Mouse (Mus musculus): Measurements from ENCODE around the gene Smarce1. TPM values are rescaled to one million over a fixed set of nuclear protein-coding genes. Genes with fewer than 3 reads are reported as not detected.

Gene Smarce1
- polyA plus RNA-seq, 1 experiment from 2014 or later = 186 TPM

DNA sequence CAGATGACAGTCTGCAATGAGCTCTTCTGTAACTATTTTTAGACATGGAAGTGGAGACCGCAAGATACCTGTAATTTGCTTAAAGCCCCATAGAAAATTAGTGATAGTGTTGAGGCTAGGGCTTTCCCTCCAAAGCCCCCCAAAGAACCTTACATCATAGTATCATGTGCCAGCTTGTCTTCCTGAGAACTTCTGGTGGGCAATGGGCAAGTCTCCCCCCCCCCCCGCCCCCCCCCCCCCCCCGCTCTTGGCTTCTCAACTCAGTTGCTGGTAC is 53.0 kb downstream of the Smarce1 start:
- Histone ChIP-seq H3K36me3 (no peaks in the 10 kb centered on the region), H3K9me3 (no peaks in the 10 kb centered on the region), H3K4me3 (replicated peaks) (no peak overlapping the region), H3K4me1 (replicated peaks) (no peaks in the 10 kb centered on the region), H3K27ac (no peak overlapping the region), H3K9ac (no peak overlapping the region), H3K4me2 (replicated peaks) (no peak overlapping the region), H3K27me3 (replicated peaks) (no peaks in the 10 kb centered on the region)
- WGBS = 54% methylated on average over 3 of the region's 3 CpGs
- ATAC-seq = no peak

DNA sequence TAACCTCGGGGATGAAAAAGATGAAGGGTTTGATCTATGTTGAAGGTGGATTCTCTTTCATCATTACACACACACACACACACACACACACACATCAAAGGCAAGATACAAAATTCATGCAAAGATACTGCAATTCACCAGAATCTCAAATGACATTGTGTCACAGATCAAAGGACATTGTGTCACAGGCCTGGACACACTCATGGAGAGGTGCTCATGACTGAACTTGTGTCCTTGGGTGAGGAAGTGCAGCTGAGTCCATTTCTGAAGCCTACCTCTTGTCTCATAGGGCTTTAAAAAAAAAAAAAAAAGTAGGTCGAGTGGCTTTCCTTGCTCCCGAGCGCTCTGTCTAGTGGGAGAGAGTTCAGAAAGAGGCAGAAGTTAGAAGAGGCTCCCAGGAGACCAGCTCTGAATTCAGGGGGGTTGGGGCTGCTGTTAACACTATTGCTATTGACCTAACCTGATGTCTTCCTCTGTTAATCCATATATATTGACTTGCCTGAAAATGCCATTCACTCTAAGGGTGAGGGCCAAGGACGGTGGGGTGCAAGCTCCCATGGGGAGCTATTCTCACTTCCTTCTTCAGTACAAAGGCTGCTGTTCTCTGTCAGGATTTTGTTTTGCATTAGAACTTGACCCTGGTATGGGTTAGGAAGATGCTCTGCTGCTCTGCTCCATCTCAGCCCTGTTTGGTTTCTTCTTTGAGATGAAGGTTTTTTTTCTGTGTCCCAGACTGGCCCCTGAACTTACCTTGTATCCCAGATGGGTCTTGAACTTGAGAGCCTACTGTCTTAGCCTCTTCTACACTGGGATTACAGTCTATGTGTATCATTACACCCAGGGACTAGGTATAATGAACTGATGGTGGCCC is 53.5 kb downstream of the Smarce1 start:
- H3K4me2 ChIP-seq (replicated peaks) = no peak overlapping the region
- 60% methylated on average over 5 of the region's 5 CpGs for WGBS
- no peak for ATAC-seq
- no peak overlapping the region for H3K9ac ChIP-seq
- no peaks in the 10 kb centered on the region for H3K9me3 ChIP-seq
- no peaks in the 10 kb centered on the region for H3K27me3 ChIP-seq (replicated peaks)
- no peak overlapping the region for H3K4me3 ChIP-seq (replicated peaks)
- no peaks in the 10 kb centered on the region for H3K36me3 ChIP-seq
- H3K27ac ChIP-seq = no peak overlapping the region
- H3K4me1 ChIP-seq (replicated peaks) = no peaks in the 10 kb centered on the region

DNA sequence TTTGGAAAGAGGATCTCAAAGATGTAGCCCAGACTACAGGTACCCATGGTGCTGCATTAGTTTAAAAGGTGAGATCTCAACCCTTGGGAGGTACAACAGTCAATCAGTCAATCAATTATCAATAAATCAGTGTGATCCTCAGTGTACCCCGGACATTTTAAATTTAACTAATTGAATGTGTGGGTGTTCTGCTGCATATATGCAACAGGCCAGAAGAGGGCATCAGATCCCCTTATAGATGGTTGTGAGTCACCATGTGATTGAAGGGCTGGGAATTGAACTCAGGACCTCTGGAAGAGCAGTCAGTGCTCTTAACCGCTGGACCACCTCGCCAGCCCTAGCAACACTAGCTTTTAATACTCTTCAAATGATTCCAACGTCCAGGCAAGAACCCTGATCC is 58.8 kb downstream of the Smarce1 start:
- WGBS = 81% methylated on average over 4 of the region's 4 CpGs
- Histone ChIP-seq H3K4me1 (replicated peaks) (no peaks in the 10 kb centered on the region), H3K27ac (no peak overlapping the region), H3K9me3 (no peaks in the 10 kb centered on the region), H3K4me2 (replicated peaks) (no peak overlapping the region), H3K36me3 (no peaks in the 10 kb centered on the region), H3K27me3 (replicated peaks) (no peaks in the 10 kb centered on the region), H3K9ac (no peak overlapping the region), H3K4me3 (replicated peaks) (no peak overlapping the region)
- no peak for ATAC-seq

DNA sequence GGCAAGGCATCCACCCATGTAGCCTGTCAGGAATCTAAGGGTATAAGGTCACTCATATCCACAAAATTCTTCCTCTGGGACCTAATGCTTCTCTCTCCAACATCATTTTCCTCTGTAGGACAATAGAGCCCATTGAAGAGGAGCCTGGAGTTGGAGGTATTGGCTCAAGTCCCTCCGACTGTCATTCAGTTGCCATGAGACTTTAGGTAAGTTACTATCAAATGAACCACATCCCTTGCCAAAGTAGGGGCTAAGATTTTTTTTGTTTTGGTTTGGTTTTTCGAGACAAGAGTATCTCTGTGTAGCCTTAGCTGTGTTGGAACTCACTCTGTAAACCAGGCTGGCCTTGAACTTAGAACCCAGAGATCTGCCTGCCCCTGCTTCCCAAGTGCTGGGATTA is 59.4 kb downstream of the Smarce1 start:
- H3K27me3 ChIP-seq (replicated peaks) = no peaks in the 10 kb centered on the region
- no peaks in the 10 kb centered on the region for H3K4me1 ChIP-seq (replicated peaks)
- H3K9ac ChIP-seq = no peak overlapping the region
- H3K27ac ChIP-seq = no peak overlapping the region
- no peak overlapping the region for H3K4me3 ChIP-seq (replicated peaks)
- no peaks in the 10 kb centered on the region for H3K9me3 ChIP-seq
- H3K36me3 ChIP-seq = no peaks in the 10 kb centered on the region
- H3K4me2 ChIP-seq (replicated peaks) = no peak overlapping the region
- no peak for ATAC-seq
- WGBS = 75% methylated on average over 2 of the region's 2 CpGs

DNA sequence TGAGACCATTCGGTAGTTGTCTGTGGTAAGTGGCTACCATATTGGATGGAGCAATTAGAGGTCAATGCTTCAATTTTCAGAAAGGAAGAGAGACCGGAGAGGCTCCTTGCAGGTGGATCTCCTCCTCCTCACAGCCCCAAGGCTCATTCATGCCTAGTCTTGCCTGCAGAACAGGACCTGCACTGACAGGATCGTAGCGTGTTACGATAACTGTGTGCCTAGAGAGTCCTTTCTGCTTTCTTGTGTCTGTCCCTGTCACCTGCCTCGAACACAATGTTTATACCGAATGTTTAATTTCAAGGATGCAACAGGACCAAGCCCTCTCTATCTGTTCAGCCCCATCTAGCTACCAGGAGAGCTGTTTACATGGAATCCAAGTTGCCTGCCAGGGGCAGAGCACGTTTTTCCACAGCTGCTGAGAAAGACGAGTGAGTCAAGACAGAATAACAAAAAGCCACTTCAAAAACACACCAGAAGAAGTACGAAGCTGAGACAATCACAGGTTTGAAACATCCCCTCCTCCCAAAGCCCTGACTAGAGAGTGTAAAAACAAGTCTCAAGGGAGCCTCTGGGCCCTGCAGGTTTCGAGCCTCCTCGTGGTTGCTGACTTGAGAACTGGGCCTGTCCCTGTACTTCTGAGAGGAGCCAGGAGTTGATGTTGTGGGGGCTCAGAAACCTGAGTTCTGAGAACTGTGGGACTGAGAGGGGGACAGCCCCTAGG is 60.1 kb downstream of the Smarce1 start:
- Histone ChIP-seq H3K4me2 (replicated peaks) (no peak overlapping the region), H3K27ac (no peak overlapping the region), H3K27me3 (replicated peaks) (no peaks in the 10 kb centered on the region), H3K9me3 (no peaks in the 10 kb centered on the region), H3K4me3 (replicated peaks) (no peak overlapping the region), H3K36me3 (no peaks in the 10 kb centered on the region), H3K4me1 (replicated peaks) (no peaks in the 10 kb centered on the region), H3K9ac (no peak overlapping the region)
- WGBS = 63% methylated on average over 12 of the region's 12 CpGs
- ATAC-seq = no peak

DNA sequence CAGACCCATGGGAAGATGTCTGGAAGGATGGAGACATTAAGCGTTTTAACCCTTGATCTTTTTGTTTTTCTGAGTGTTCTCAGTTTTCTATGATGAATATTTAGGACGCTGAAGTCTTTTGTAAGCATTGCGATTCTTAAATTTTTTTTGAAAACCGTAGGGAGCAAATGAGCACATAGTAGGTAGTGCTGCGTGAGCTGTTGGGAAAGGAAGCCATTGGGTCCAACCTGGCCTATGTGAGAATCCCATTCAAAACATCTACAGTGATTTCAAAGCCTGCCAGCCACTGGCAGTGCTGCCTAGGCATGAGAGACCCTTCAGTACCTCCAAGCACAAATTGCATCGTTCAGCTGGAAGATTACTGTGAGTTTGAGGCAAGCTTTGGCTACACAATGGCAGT is 60.8 kb downstream of the Smarce1 start:
- H3K9me3 ChIP-seq = no peaks in the 10 kb centered on the region
- no peaks in the 10 kb centered on the region for H3K27me3 ChIP-seq (replicated peaks)
- H3K4me3 ChIP-seq (replicated peaks) = no peak overlapping the region
- H3K27ac ChIP-seq = no peak overlapping the region
- ATAC-seq = no peak
- WGBS = 94% methylated on average over 6 of the region's 6 CpGs
- H3K9ac ChIP-seq = no peak overlapping the region
- H3K4me2 ChIP-seq (replicated peaks) = no peak overlapping the region
- H3K36me3 ChIP-seq = no peaks in the 10 kb centered on the region
- no peaks in the 10 kb centered on the region for H3K4me1 ChIP-seq (replicated peaks)

DNA sequence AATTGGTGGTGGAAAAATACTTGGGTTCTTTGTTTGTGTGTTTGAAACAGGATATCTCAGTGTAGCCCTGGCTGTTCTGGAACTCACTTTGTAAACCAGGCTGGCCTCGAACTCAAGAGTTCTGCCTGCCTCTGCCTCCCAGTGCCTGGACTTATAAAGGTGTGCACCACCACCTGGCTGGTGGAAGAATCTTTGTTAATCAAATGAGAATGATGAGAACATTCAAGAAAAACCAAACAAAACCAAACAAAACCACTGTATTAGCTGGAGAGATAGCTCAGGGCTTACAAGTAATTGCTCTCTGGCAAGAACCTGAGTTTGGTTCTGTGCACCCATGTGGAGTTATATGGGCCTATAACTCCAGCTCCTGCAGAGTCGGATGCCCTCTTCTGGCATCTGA is 61.4 kb downstream of the Smarce1 start:
- Histone ChIP-seq H3K36me3 (no peaks in the 10 kb centered on the region), H3K4me1 (replicated peaks) (no peaks in the 10 kb centered on the region), H3K9ac (no peak overlapping the region), H3K27ac (no peak overlapping the region), H3K27me3 (replicated peaks) (no peaks in the 10 kb centered on the region), H3K4me2 (replicated peaks) (no peak overlapping the region), H3K9me3 (no peaks in the 10 kb centered on the region), H3K4me3 (replicated peaks) (no peak overlapping the region)
- no peak for ATAC-seq
- 88% methylated on average over 2 of the region's 2 CpGs for WGBS

DNA sequence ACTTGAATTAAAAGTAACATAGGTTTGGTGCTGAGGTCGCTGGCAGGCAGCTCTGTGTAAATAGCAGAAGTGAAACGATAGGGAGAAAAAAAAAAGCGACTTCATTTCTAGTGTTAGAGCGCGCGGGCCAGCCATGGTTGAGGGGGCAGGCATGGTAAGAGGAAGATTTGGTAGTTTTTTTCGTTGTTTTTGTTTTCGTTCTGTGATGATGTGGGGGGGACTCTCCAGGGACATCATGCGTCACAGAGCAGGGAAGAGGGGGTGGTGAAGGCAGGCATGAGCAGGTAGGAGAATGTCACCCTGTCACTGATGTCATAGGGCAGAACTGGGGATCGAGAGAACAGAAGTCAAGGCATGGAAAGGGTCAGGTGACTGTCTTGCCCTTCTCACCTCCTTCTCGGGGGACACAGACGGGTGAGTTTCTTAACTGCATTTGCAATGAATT is 62.8 kb downstream of the Smarce1 start:
- Histone ChIP-seq H3K27me3 (replicated peaks) (no peaks in the 10 kb centered on the region), H3K9ac (no peak overlapping the region), H3K9me3 (no peaks in the 10 kb centered on the region), H3K36me3 (no peaks in the 10 kb centered on the region), H3K4me1 (replicated peaks) (no peaks in the 10 kb centered on the region), H3K4me3 (replicated peaks) (no peak overlapping the region), H3K27ac (no peak overlapping the region), H3K4me2 (replicated peaks) (no peak overlapping the region)
- WGBS = 67% methylated on average over 12 of the region's 12 CpGs
- no peak for ATAC-seq

DNA sequence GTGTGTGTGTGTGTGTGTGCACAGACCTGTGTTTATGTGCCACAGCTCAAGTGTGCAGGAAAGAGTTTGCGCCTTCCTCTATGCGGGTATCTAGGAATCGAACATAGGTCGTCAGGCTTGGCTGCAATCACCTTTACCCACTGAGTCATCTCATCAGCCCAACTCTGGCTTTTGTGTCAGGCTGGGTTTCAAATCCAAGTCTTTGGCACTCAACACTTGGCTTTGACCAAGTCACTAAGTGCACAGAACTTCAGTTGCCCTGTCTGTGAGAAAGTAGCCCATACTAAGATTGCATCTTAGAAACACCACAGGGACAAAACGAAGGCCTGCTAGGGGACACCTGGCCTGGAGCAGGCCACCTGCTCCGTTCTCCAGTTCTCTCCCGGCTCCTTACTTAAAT is 63.2 kb downstream of the Smarce1 start:
- Histone ChIP-seq H3K4me2 (replicated peaks) (no peak overlapping the region), H3K4me3 (replicated peaks) (no peak overlapping the region), H3K4me1 (replicated peaks) (no peaks in the 10 kb centered on the region), H3K36me3 (no peaks in the 10 kb centered on the region), H3K27ac (no peak overlapping the region), H3K9me3 (no peaks in the 10 kb centered on the region), H3K9ac (no peak overlapping the region), H3K27me3 (replicated peaks) (no peaks in the 10 kb centered on the region)
- ATAC-seq = no peak
- WGBS = 92% methylated on average over 7 of the region's 7 CpGs

DNA sequence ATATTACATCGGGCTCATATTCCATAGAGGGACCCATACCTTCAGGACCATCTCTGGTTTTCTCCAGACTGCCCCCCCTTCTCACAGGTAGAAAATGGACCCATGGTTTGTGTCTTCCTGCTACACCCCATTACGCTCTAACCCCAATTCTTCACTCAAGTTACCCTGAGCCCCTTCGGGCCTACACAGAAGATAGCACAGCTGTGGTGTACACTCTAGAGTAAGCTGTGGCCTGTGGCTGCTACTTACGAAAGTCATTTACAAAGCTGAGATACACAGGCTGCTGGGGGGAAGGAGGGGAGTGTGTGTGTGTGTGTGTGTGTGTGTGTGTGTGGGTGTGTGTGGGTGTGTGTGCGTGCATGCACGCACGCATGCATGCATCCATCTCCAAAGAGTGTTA is 64.6 kb downstream of the Smarce1 start:
- Histone ChIP-seq H3K4me1 (replicated peaks) (no peaks in the 10 kb centered on the region), H3K4me3 (replicated peaks) (no peak overlapping the region), H3K27ac (no peak overlapping the region), H3K36me3 (no peaks in the 10 kb centered on the region), H3K9ac (no peak overlapping the region), H3K4me2 (replicated peaks) (no peak overlapping the region), H3K9me3 (no peaks in the 10 kb centered on the region), H3K27me3 (replicated peaks) (no peaks in the 10 kb centered on the region)
- WGBS = 92% methylated on average over 7 of the region's 7 CpGs
- ATAC-seq = no peak

DNA sequence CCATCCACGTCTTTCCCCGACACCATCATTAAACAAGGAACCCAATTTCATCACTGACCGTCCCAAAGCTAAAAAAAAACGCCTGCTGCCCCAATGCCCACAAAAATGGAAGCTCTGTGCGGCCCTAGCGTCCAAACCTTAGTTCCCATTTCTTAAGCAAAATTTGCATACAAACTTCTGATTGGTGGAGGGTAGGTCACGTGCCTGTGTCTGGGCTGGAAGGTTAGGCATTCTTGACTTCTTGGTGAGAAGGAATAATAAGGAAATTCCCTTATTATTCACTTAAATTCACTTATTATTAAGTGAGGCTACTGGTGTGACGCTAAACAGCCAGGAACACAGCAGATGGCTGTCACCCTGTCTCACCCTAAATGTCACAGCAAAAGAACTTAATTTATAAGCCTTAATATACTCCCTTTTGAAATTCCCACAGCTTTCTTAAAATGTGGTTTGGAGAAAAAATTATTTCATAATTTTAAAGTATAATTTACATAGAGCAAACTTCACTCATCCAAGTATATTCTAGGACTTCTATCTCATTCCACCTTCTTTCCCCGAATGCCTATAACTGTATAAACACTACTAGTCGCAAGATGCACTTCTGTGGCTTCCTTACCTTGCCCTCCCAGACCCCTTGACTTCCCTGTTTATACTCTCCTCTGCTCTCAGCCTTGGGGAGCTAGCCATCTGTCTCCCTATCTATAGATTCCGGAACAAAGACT is 65.6 kb downstream of the Smarce1 start:
- Histone ChIP-seq H3K9me3 (no peaks in the 10 kb centered on the region), H3K4me1 (replicated peaks) (no peaks in the 10 kb centered on the region), H3K9ac (no peak overlapping the region), H3K27ac (no peak overlapping the region), H3K4me3 (replicated peaks) (no peak overlapping the region), H3K27me3 (replicated peaks) (no peaks in the 10 kb centered on the region), H3K4me2 (replicated peaks) (no peak overlapping the region), H3K36me3 (no peaks in the 10 kb centered on the region)
- no peak for ATAC-seq
- 65% methylated on average over 11 of the region's 11 CpGs for WGBS

DNA sequence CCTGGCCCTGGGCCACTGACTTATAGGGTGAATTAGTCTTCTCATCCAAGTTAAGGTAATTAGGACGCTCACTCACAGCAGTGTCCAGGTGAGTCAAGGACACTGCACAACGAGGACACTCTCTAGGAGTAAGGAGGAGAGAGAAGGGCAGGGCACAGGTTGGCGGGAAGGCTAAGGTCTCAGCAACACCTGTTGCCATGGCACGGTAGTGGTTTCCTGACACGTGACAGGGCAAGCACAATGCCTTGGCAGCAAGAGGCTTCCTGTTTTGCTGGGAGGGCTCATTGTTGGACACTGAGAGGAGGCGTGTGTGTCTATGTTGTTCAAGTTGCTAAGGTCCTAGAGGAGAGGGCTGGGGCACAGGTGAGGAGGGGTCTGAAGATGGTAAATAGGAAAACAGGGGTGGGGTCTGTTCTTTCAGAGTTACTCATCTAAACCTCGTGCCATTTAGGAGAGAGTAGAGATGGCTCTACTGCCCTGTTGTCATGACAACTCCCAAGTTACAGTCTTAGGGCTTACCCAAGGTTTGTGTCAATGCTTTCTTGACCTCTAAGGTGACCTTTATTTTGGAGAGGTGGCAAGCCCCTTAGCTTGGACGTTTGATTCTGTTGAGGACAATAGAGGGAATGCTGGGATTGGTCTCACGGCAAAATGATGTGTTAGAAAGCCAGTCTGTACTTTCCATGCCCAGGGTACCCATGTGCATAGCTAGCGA is 67.7 kb downstream of the Smarce1 start:
- Histone ChIP-seq H3K9ac (no peak overlapping the region), H3K36me3 (no peaks in the 10 kb centered on the region), H3K4me2 (replicated peaks) (no peak overlapping the region), H3K4me3 (replicated peaks) (no peak overlapping the region), H3K4me1 (replicated peaks) (no peaks in the 10 kb centered on the region), H3K27ac (no peak overlapping the region), H3K27me3 (replicated peaks) (no peaks in the 10 kb centered on the region), H3K9me3 (no peaks in the 10 kb centered on the region)
- ATAC-seq = no peak
- WGBS = 76% methylated on average over 10 of the region's 10 CpGs

Data from intestine, embryonic 15.5 days (tissue).